Mouse (Mus musculus) lung, embryonic 15.5 days (tissue): ENCODE measurements around the gene Rsbn1. TPM values are rescaled to one million over a fixed set of nuclear protein-coding genes. Genes with fewer than 3 reads are reported as not detected.
A peak's percentile ranks its signal among the peaks of the same experiment; 100 is the strongest.

Source experiments
- ATAC-seq: fragments of 200-750 bp; cut with Nextera tagmentation; 2 replicates; pipeline ENCODE4 v1.8.0; 2017; ENCODE audit warnings: moderate number of reproducible peaks, borderline replicate concordance; ENCODE audit not compliant: low FRiP score, low TSS enrichment; ENCODE audit errors: extremely low read depth
- H3K27ac ChIP-seq: fragments of 300-500 bp; sonication (generic); 2 replicates; pipeline ENCODE4 v1.5.1; 2015; ENCODE audit warnings: moderate library complexity, mild to moderate bottlenecking, inconsistent platforms
- H3K27me3 ChIP-seq: fragments of 300-500 bp; sonication (generic); 2 replicates; pipeline ENCODE4 v1.6.1; 2015; ENCODE audit warnings: inconsistent platforms
- H3K36me3 ChIP-seq: fragments of 300-500 bp; sonication (generic); 2 replicates; pipeline ENCODE4 v1.6.1; 2015; ENCODE audit warnings: inconsistent platforms
- H3K4me1 ChIP-seq: fragments of 300-500 bp; sonication (generic); 2 replicates; pipeline ENCODE4 v1.6.1; 2015; ENCODE audit warnings: inconsistent platforms
- H3K4me2 ChIP-seq: fragments of 300-500 bp; sonication (generic); 2 replicates; pipeline ENCODE4 v1.6.1; 2015; ENCODE audit warnings: inconsistent platforms, mild to moderate bottlenecking, moderate library complexity
- H3K4me3 ChIP-seq: fragments of 300-500 bp; sonication (generic); 2 replicates; pipeline ENCODE4 v1.5.1; 2015; ENCODE audit warnings: mild to moderate bottlenecking, inconsistent platforms
- H3K9ac ChIP-seq: fragments of 300-500 bp; sonication (generic); 2 replicates; pipeline ENCODE4 v1.6.1; 2015; ENCODE audit warnings: inconsistent platforms
- H3K9me3 ChIP-seq: fragments of 300-500 bp; sonication (generic); 2 replicates; pipeline ENCODE4 v1.6.1; 2016; ENCODE audit warnings: inconsistent platforms
- WGBS: fragments of 180-500 bp; shearing (Covaris S2); methylation state at CpG from one replicate; pipeline ENCODE4 v1.1.7; 2015; 5-methylcytosine and 5-hydroxymethylcytosine counted together
- polyA plus RNA-seq: library from polyadenylated mRNA; unstranded; fragments of >200 nt; fragmentation: Nextera tagmentation; extraction: Ambion mirVana; gene quantifications from 2 replicates; pipeline ENCODE4 v1.2.1, GENCODE M21; 2015

Gene Rsbn1
- polyA plus RNA-seq, 1 experiment from 2014 or later, result 10.2 TPM

DNA sequence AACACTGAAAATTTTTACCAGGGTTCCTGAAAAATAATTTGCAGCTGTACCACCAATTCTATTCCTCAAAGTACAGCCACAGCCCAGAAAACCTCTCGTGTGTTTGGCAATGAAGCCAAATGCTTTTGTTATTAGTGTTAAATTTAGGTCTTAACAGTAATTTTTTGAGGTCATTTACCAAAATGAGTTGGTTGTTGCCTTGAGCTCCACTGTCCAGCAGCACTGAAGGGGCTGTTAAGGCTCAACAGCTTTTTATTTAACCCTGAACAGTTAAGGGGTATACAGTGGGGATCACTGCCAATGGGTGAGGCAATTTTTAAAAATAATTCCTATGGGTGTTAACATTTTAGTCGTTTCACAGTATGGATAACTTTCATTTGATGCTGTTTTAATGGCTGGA, 53.3 kb downstream of the Rsbn1 start:
- Histone ChIP-seq H3K4me1 (peaks cover 16% of the 10 kb centered on the region), H3K4me2 (peak overlapping the region; percentile 82), H3K27ac (peak overlapping the region; percentile 94), H3K27me3 (no peaks in the 10 kb centered on the region), H3K9me3 (no peaks in the 10 kb centered on the region), H3K4me3 (peak overlapping the region; percentile 92), H3K9ac (peak overlapping the region; percentile 84), H3K36me3 (peaks cover 12% of the 10 kb centered on the region; the same call in 1 of the 2 replicates)
- 15% methylated on average over 2 of the region's 2 CpGs for WGBS
- ATAC-seq, result no peak

GRCm38 (mm10) chr3:103967861-103968691, 54.2 kb downstream of the Rsbn1 start, which contains the start of gene Phtf1:
Phtf1 (plus strand) TSS chr3:103968110.
- 0% methylated on average over 58 of the region's 70 CpGs for WGBS
- Histone ChIP-seq H3K4me3 (peak within 1 kb of the TSS; percentile 92), H3K27me3 (no peaks in the 10 kb centered on the region), H3K9me3 (no peaks in the 10 kb centered on the region), H3K27ac (peak within 1 kb of the TSS; percentile 94), H3K4me1 (peaks cover 16% of the 10 kb centered on the region), H3K4me2 (peak within 1 kb of the TSS; percentile 82), H3K36me3 (peaks cover 11% of the 10 kb centered on the region; the same call in 1 of the 2 replicates), H3K9ac (peak within 1 kb of the TSS; percentile 84)
- ATAC-seq, result peak; percentile 98

GRCm38 (mm10) chr3:103968701-103969100, 54.8 kb downstream of the Rsbn1 start:
- Histone ChIP-seq H3K9ac (peak overlapping the region; percentile 84), H3K36me3 (peaks cover 10% of the 10 kb centered on the region; the same call in 1 of the 2 replicates), H3K27me3 (no peaks in the 10 kb centered on the region), H3K4me2 (peak overlapping the region; percentile 82), H3K4me3 (peak overlapping the region; percentile 92), H3K9me3 (no peaks in the 10 kb centered on the region), H3K4me1 (peaks cover 16% of the 10 kb centered on the region), H3K27ac (peak overlapping the region; percentile 94)
- ATAC-seq, result peak; percentile 70; the same call in 1 of the 2 replicates
- WGBS, result under 1% methylated on average over 24 of the region's 24 CpGs

- Histone ChIP-seq H3K4me2 (no peak overlapping the region), H3K27ac (no peak overlapping the region), H3K9ac (no peak overlapping the region), H3K9me3 (no peaks in the 10 kb centered on the region), H3K27me3 (no peaks in the 10 kb centered on the region), H3K4me3 (no peak overlapping the region), H3K36me3 (peaks cover 10% of the 10 kb centered on the region; the same call in 1 of the 2 replicates), H3K4me1 (peaks cover 16% of the 10 kb centered on the region)
- ATAC-seq, result no peak
- 90% methylated on average over 2 of the region's 2 CpGs for WGBS
Measured at GRCm38 (mm10) chr3:103971157-103971556, 57.2 kb downstream of the Rsbn1 start.

DNA sequence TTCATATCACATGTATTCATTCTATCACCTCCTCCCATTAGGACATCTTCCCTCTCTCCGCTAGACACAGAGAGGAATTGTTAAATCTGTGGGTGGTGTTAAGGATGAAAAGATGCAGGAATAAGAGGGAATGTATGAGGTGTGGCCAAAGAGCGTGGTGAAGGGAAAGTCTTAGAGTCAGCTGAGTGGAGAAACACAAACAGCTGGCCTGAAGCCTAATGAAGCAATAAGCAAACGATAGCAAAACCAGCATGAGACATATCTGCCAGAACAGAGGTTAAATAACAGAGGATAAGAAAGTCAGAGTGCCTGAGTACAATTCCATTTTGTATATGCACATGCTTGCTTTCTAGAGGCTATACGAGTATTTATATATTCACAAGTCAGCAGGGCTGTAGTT, 70.6 kb downstream of the Rsbn1 start:
- no peak overlapping the region for H3K4me2 ChIP-seq
- H3K27ac ChIP-seq, result no peak overlapping the region
- H3K27me3 ChIP-seq, result no peaks in the 10 kb centered on the region
- H3K4me3 ChIP-seq, result no peak overlapping the region
- no peaks in the 10 kb centered on the region for H3K4me1 ChIP-seq
- H3K9ac ChIP-seq, result no peak overlapping the region
- ATAC-seq, result no peak
- WGBS, result 77% methylated on average over 4 of the region's 4 CpGs
- H3K36me3 ChIP-seq, result peaks cover 39% of the 10 kb centered on the region
- no peaks in the 10 kb centered on the region for H3K9me3 ChIP-seq

- H3K27me3 ChIP-seq, result no peaks in the 10 kb centered on the region
- H3K9ac ChIP-seq, result no peak overlapping the region
- WGBS, result 94% methylated on average over 2 of the region's 2 CpGs
- no peak overlapping the region for H3K27ac ChIP-seq
- no peaks in the 10 kb centered on the region for H3K4me1 ChIP-seq
- no peak overlapping the region for H3K4me2 ChIP-seq
- no peak for ATAC-seq
- H3K9me3 ChIP-seq, result no peaks in the 10 kb centered on the region
- H3K4me3 ChIP-seq, result no peak overlapping the region
- H3K36me3 ChIP-seq, result peaks cover 42% of the 10 kb centered on the region
Measured at GRCm38 (mm10) chr3:103985194-103985593, 71.3 kb downstream of the Rsbn1 start.

- peaks cover 51% of the 10 kb centered on the region for H3K36me3 ChIP-seq
- no peaks in the 10 kb centered on the region for H3K27me3 ChIP-seq
- no peaks in the 10 kb centered on the region for H3K9me3 ChIP-seq
- H3K4me2 ChIP-seq, result no peak overlapping the region
- no peak for ATAC-seq
- no peak overlapping the region for H3K27ac ChIP-seq
- no peaks in the 10 kb centered on the region for H3K4me1 ChIP-seq
- no peak overlapping the region for H3K4me3 ChIP-seq
- H3K9ac ChIP-seq, result no peak overlapping the region
- WGBS, result 34% methylated on average over 5 of the region's 5 CpGs
Measured at GRCm38 (mm10) chr3:103987831-103988432, 74.0 kb downstream of the Rsbn1 start.

- ATAC-seq, result no peak
Measured at GRCm38 (mm10) chr3:103989352-103989751, 75.4 kb downstream of the Rsbn1 start.

DNA sequence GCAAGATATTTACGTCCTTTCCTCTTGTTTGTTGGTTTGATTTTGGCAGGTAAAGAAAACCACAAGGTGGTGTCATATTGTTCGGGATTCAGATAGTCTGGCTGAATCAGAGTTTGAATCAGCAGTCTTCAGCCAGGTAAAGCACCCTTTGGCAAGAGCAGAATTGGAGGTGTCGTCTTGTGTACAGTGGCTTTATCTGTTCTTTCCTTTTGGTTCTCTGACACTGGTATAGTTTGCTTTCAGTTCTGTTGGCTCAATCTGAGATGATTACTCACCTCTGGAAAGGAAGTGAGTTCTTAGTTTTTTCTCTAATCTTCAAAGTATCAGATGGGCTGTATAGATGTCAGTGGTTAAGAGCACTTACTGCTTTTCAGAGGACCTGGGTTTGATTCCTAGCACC, 77.4 kb downstream of the Rsbn1 start:
- 92% methylated on average over 3 of the region's 3 CpGs for WGBS
- no peak overlapping the region for H3K9ac ChIP-seq
- no peak for ATAC-seq
- H3K27ac ChIP-seq, result no peak overlapping the region
- H3K27me3 ChIP-seq, result no peaks in the 10 kb centered on the region
- H3K9me3 ChIP-seq, result no peaks in the 10 kb centered on the region
- H3K4me3 ChIP-seq, result no peak overlapping the region
- H3K4me1 ChIP-seq, result no peaks in the 10 kb centered on the region
- no peak overlapping the region for H3K4me2 ChIP-seq
- H3K36me3 ChIP-seq, result peaks cover 51% of the 10 kb centered on the region

More at GRCm38 (mm10) chr3:103989352-103989751, 75.4 kb downstream of the Rsbn1 start:
- Histone ChIP-seq H3K4me2 (no peak overlapping the region), H3K4me3 (no peak overlapping the region), H3K4me1 (no peaks in the 10 kb centered on the region), H3K36me3 (peaks cover 49% of the 10 kb centered on the region), H3K27me3 (no peaks in the 10 kb centered on the region), H3K9ac (no peak overlapping the region), H3K9me3 (no peaks in the 10 kb centered on the region), H3K27ac (no peak overlapping the region)
- WGBS, result 87% methylated on average over 4 of the region's 4 CpGs

GRCm38 (mm10) chr3:103998724-103999123, 84.8 kb downstream of the Rsbn1 start:
- no peaks in the 10 kb centered on the region for H3K27me3 ChIP-seq
- ATAC-seq, result no peak
- H3K9me3 ChIP-seq, result no peaks in the 10 kb centered on the region
- H3K36me3 ChIP-seq, result peaks cover 58% of the 10 kb centered on the region
- no peak overlapping the region for H3K9ac ChIP-seq
- no peak overlapping the region for H3K4me3 ChIP-seq
- H3K4me1 ChIP-seq, result no peaks in the 10 kb centered on the region
- WGBS, result 89% methylated on average over 4 of the region's 4 CpGs
- no peak overlapping the region for H3K4me2 ChIP-seq
- no peak overlapping the region for H3K27ac ChIP-seq

- Histone ChIP-seq H3K4me3 (no peak overlapping the region), H3K27me3 (no peaks in the 10 kb centered on the region), H3K4me1 (no peaks in the 10 kb centered on the region), H3K36me3 (peaks cover 37% of the 10 kb centered on the region), H3K9me3 (no peaks in the 10 kb centered on the region), H3K9ac (no peak overlapping the region), H3K4me2 (no peak overlapping the region), H3K27ac (no peak overlapping the region)
- 87% methylated on average over 8 of the region's 8 CpGs for WGBS
- no peak for ATAC-seq
Measured at GRCm38 (mm10) chr3:104006896-104007466, 93.1 kb downstream of the Rsbn1 start.

- Histone ChIP-seq H3K27ac (no peak overlapping the region), H3K4me2 (no peak overlapping the region), H3K27me3 (no peaks in the 10 kb centered on the region), H3K9me3 (no peaks in the 10 kb centered on the region), H3K4me1 (no peaks in the 10 kb centered on the region), H3K9ac (no peak overlapping the region), H3K4me3 (no peak overlapping the region), H3K36me3 (peaks cover 36% of the 10 kb centered on the region)
- no peak for ATAC-seq
- 71% methylated on average over 8 of the region's 8 CpGs for WGBS
Measured at GRCm38 (mm10) chr3:104007479-104007878, 93.6 kb downstream of the Rsbn1 start.
